Mouse (Mus musculus) gastrocnemius, postnatal 4 days (tissue): ENCODE measurements at regions not wholly inside any gene's neighbourhood (a gene's known extent, or its start where the extent isn't known, plus 50 kb on each side); places are given as distances from the start of the nearest gene placed in this dataset.
"Not testable (repeated sequence)": the region's sequence is repeated elsewhere in the genome, so short reads cannot be mapped to it uniquely, and the experiment has no call there.

Experiments used
- DNase-seq, 2 experiments: peaks; one replicate each; pipeline ENCODE4 v3.0.0; 2021 to 2022; ENCODE audit warnings: low spot score in 2 of 2, mixed read lengths in 2 of 2

- DNase-seq, result no peak
These were observed 233.7 kb downstream of the AI429214 start for GRCm38 (mm10) chr8:37227091-37227490.

DNA sequence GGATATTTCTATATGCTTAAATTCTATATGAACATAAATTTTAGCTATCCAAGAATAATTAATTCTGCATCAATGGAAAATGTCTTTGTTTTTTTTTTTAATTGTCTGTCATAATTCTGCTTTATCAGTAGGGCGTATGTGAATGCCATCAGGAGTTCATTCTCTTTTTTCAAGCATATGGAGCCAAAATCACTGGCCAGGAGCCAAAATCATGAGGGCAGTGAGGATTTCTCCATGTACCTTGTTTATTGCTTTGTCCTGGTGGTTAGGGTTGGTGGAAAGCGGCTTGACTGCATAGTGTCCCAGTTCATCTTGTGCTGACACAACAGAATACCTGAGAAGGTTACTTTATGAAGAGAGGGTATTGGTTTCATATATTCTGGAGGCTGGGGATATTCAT lies 243.9 kb downstream of the AI429214 start:
- DNase-seq, result no peak

- no peak for DNase-seq
These were observed 245.9 kb downstream of the AI429214 start for GRCm38 (mm10) chr8:37239354-37239753.

GRCm38 (mm10) chr8:37251234-37251633 lies 257.8 kb downstream of the AI429214 start:
- DNase-seq, result not testable (repeated sequence)

DNA sequence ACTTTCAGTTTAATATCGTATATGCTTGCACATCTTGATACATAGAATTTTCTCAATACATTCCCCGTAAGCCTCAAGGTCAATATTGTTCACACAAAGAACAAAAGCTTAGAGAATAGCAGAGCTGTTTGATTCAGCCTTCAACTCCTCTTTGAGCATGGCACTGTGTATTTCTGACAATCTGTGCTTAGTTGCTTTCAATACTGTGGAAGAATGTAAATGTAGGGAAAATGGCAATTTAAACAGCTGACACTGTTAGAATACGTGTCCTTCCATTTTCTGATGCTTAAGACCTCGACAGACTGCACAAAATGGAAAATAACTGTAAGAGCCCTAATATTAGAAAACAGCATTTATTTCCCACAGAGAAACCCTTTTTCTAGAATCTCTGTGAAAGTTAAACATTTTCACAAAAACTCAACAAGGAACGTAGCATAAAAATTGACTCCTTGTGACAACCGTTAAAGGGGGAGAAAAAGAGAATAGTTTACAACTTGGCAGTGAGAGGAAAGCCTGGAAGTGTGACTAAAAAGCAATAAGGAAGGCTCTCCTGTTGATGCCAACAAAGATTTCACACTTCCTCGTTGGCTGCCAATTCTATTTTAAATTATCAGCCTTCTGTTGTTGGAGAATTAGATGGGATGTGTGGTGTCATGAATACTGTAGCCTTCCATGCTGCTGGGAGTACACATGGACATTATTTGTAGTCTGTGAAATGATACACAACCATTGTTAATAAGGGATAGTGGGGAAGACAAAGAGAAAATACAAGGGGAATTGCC lies 297.9 kb downstream of the AI429214 start:
- DNase-seq, result no peak
